In the genomic region with DNA sequence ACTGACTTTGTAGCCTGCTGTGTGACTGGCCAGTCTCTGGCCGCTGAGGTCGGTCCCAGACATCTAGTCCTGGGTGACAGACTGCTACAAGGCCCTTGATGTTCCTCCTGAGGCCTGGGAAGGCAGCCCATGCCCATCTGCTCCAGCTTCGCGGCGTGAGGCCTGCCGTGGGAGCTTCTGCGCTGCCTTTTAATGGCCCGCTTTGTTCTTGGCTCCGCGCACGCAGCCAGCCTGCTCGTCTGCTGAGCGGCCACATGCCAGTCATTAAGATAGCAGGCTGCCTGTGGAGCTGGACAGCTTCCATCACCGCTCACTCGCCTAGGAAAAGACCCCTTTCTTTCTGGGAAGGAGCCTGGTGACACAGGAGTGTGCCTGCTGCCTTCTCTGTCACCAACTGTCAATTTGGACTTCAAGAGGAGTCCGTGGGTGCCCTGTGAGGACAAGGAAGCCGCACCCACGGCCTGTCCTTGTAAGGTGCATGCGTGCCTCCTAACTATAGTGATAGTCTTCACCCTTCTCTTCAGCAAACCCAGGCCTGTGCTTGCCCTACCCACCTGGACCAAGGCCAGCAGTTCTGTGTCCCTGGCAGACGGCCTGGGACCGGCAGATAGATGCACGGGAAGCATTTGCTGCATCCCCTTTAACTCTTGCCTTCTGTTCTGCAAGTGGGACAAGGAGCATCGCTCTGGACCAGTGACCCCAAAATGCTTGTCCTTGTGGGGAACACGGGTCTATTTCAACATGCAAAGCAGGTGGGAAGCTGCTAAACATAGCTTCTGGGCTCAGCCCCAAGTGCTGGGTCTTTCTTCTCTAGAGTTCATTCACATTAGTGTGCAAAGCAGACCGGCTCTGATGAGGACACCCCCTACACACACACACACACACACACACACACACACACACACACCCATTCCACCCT, we compare ENCODE assay signal across 8 mouse cellular contexts.
A peak's percentile ranks its signal among the peaks of the same experiment; 100 is the strongest.
DNase-seq lines count a peak whose midpoint lies in the region; ATAC-seq lines count a peak whose summit lies in the region.

No protein-coding gene starts in this region.

- H3K36me3 ChIP-seq in intestine, embryonic 14.5 days (ENCODE audit: control insufficient read depth, insufficient read depth, low read length): no peaks in the 10 kb centered on the region
- no peaks in the 10 kb centered on the region for H3K36me3 ChIP-seq in midbrain, embryonic 11.5 days (ENCODE audit: control insufficient read depth, insufficient read depth, low read length)
- H3K36me3 ChIP-seq in stomach, embryonic 14.5 days (ENCODE audit: control insufficient read depth, insufficient read depth, low read length): no peaks in the 10 kb centered on the region

- H3K27ac ChIP-seq in intestine, embryonic 14.5 days (ENCODE audit: low read depth): peak overlapping the region; percentile 73
- H3K27ac ChIP-seq in midbrain, embryonic 11.5 days (ENCODE audit: low read depth, low read length): peak overlapping the region; percentile 50
- H3K27ac ChIP-seq in stomach, embryonic 14.5 days (ENCODE audit: low read length): peak overlapping the region; percentile 59

- peaks cover 10% of the 10 kb centered on the region; the same call in 1 of the 2 replicates for H3K4me1 ChIP-seq in intestine, embryonic 14.5 days (replicated peaks; ENCODE audit: control insufficient read depth, insufficient read depth, low read length)
- H3K4me1 ChIP-seq in midbrain, embryonic 11.5 days (ENCODE audit: control insufficient read depth, insufficient read depth, low read length): peaks cover 7% of the 10 kb centered on the region
- peaks cover 9% of the 10 kb centered on the region for H3K4me1 ChIP-seq in stomach, embryonic 14.5 days (ENCODE audit: control insufficient read depth, insufficient read depth, low read length)

- peak; percentile 69 for DNase-seq in adrenal gland, adult 2 months
- peak; percentile 78 for DNase-seq in embryo, embryonic 10 days (ENCODE audit: low spot score)
- DNase-seq in gastrocnemius, postnatal 25 days: peak; percentile 27
- peak; percentile 69 for DNase-seq in intestine, embryonic 14.5 days (ENCODE audit: low spot score)
- DNase-seq in left cerebral cortex, postnatal 10 days (ENCODE audit: extremely low spot score in 1 of 2, low spot score in 2 of 2): peak; percentile 82
- peak; percentile 95 for DNase-seq in midbrain, embryonic 11.5 days (ENCODE audit: low spot score, missing footprints)
- no peak for DNase-seq in thymus, adult 18-20 months

- intact Hi-C loops in left cerebral cortex, postnatal 10 days (cut with DNase I): no loop called here

- 35% methylated on average over 25 of the region's 25 CpGs for WGBS in intestine, embryonic 14.5 days
- WGBS in midbrain, embryonic 11.5 days: 53% methylated on average over 25 of the region's 25 CpGs
- WGBS in stomach, embryonic 14.5 days: 28% methylated on average over 25 of the region's 25 CpGs

- peak; percentile 45; the same call in 1 of the 2 replicates for ATAC-seq in intestine, embryonic 14.5 days (replicated peaks; ENCODE audit: low FRiP score, low TSS enrichment, low read depth)
- ATAC-seq in midbrain, embryonic 11.5 days (ENCODE audit: low FRiP score): peak; percentile 68; the same call in 1 of the 2 replicates
- no peak for ATAC-seq in stomach, embryonic 14.5 days (ENCODE audit: insufficient number of reproducible peaks, insufficient read depth, low FRiP score, low read depth)

- H3K4me3 ChIP-seq in intestine, embryonic 14.5 days (ENCODE audit: low read depth, low read length): no peak overlapping the region
- H3K4me3 ChIP-seq in midbrain, embryonic 11.5 days (ENCODE audit: low read depth, low read length): no peak overlapping the region
- H3K4me3 ChIP-seq in stomach, embryonic 14.5 days (ENCODE audit: low read depth, low read length): no peak overlapping the region

- no peaks in the 10 kb centered on the region for H3K27me3 ChIP-seq in intestine, embryonic 14.5 days (replicated peaks; ENCODE audit: control insufficient read depth, insufficient read depth, low read length)
- H3K27me3 ChIP-seq in midbrain, embryonic 11.5 days (ENCODE audit: control insufficient read depth, insufficient read depth, low read length): no peaks in the 10 kb centered on the region
- H3K27me3 ChIP-seq in stomach, embryonic 14.5 days (ENCODE audit: control insufficient read depth, insufficient read depth, low read length): no peaks in the 10 kb centered on the region

- no peaks in the 10 kb centered on the region for H3K9me3 ChIP-seq in intestine, embryonic 14.5 days (ENCODE audit: control insufficient read depth, low read length)
- H3K9me3 ChIP-seq in midbrain, embryonic 11.5 days (ENCODE audit: control insufficient read depth, low read length): peaks cover 4% of the 10 kb centered on the region
- H3K9me3 ChIP-seq in stomach, embryonic 14.5 days (ENCODE audit: control insufficient read depth, low read depth, low read length): no peaks in the 10 kb centered on the region

- peak overlapping the region; percentile 14; the same call in 1 of the 2 replicates for H3K9ac ChIP-seq in intestine, embryonic 14.5 days (ENCODE audit: low read length)
- peak overlapping the region; percentile 18; the same call in 1 of the 2 replicates for H3K9ac ChIP-seq in midbrain, embryonic 11.5 days (ENCODE audit: low read length)
- no peak overlapping the region for H3K9ac ChIP-seq in stomach, embryonic 14.5 days (replicated peaks; ENCODE audit: low read depth, low read length)

- peak overlapping the region; percentile 11 for H3K4me2 ChIP-seq in intestine, embryonic 14.5 days (ENCODE audit: low read length)
- no peak overlapping the region for H3K4me2 ChIP-seq in midbrain, embryonic 11.5 days
- H3K4me2 ChIP-seq in stomach, embryonic 14.5 days (replicated peaks; ENCODE audit: low read depth, low read length): no peak overlapping the region

Comparison
In these comparisons a context has a peak if more than half of its experiments do, and no peak if none do; other contexts are left out.
1. DNase-seq: peak in adrenal gland, adult 2 months (single experiment), embryo, embryonic 10 days (single experiment), gastrocnemius, postnatal 25 days (single experiment), intestine, embryonic 14.5 days (single experiment), left cerebral cortex, postnatal 10 days (2 of 2) and midbrain, embryonic 11.5 days (single experiment); none in thymus, adult 18-20 months (0 of 2).
2. Peak in every context shown above with its lines, with median percentiles within 50 percentile points of each other: H3K27ac ChIP-seq.